Comparison of ENCODE assay signal across 9 mouse cellular contexts in the genomic region with DNA sequence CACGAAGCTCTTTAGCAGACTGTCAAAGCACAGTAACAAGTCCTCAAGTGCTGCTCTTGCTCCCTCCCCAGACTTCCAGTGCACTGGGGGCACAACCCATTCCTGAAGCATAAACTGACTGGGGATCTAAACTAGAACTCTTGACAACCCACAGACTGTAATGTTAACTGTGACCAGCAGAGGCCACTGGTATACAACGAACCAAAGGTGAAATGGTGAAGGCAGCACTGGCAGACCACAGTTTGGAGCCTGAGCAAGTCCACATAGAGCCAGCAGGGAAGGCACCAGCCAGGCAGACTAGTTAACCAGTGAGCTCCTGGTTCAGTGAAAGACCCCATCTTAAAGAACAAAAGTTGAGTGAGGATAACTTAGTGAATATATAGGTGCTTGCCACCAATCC. TPM values are rescaled to one million over a fixed set of nuclear protein-coding genes. Genes with fewer than 3 reads are reported as not detected.
DNase-seq lines count a peak whose midpoint lies in the region; ATAC-seq lines count a peak whose summit lies in the region.
"Had no signal": no experiment of that assay in that cellular context is flagged by ENCODE, and none has a peak within 500 bp of the region (broad histone marks: within the 10 kb centered on the region; RNA-seq: fewer than 3 reads in every experiment).

No protein-coding gene starts in this region.

- H3K4me2 ChIP-seq in intestine, embryonic 14.5 days (ENCODE audit: low read length) = no peak overlapping the region
- H3K4me2 ChIP-seq: embryonic facial prominence, embryonic 15.5 days had no signal

- no peak overlapping the region for H3K9ac ChIP-seq in intestine, embryonic 14.5 days (ENCODE audit: low read length)
- H3K9ac ChIP-seq: embryonic facial prominence, embryonic 15.5 days had no signal

- 0 out of 2 replicates have a peak, but pooled peaks have one; percentile 64 for ATAC-seq in intestine, embryonic 14.5 days (replicated peaks; ENCODE audit: low FRiP score, low TSS enrichment, low read depth)
- peak; percentile 93 for ATAC-seq in monocyte, adult 5-6 weeks (replicated peaks; ENCODE audit: insufficient number of reproducible peaks, low FRiP score, low TSS enrichment, poor library complexity, severe bottlenecking)

- H3K4me1 ChIP-seq in intestine, embryonic 14.5 days (replicated peaks; ENCODE audit: control insufficient read depth, insufficient read depth, low read length) = peaks cover 7% of the 10 kb centered on the region; the same call in 1 of the 2 replicates

- no peak overlapping the region for H3K4me3 ChIP-seq in intestine, embryonic 14.5 days (ENCODE audit: low read depth, low read length)
- H3K4me3 ChIP-seq: embryonic facial prominence, embryonic 15.5 days had no signal

- no peaks in the 10 kb centered on the region for H3K27me3 ChIP-seq in intestine, embryonic 14.5 days (replicated peaks; ENCODE audit: control insufficient read depth, insufficient read depth, low read length)
- H3K27me3 ChIP-seq in splenic B cell, adult 2 months (ENCODE audit: control insufficient read depth, insufficient read depth, low read length, poor library complexity, severe bottlenecking) = no peaks in the 10 kb centered on the region
- H3K27me3 ChIP-seq: embryonic facial prominence, embryonic 15.5 days had no signal

- DNase-seq in urinary bladder, adult 18-20 months (ENCODE audit: low spot score in 2 of 2) = peak; percentile 46 to 61
- DNase-seq in urinary bladder, adult 2 months (ENCODE audit: low spot score) = no peak
- DNase-seq in cerebellum, adult 18-20 months = peak; percentile 75 to 76
- peak; percentile 31 to 74 for DNase-seq in frontal cortex, postnatal 36 days (ENCODE audit: low spot score in 2 of 2)
- DNase-seq in intestine, embryonic 14.5 days (ENCODE audit: low spot score) = peak; percentile 84
- peak; percentile 57 for DNase-seq in left cerebral cortex, postnatal 4 days
- peak; percentile 86 for DNase-seq in splenic B cell, adult 2 months (ENCODE audit: low read depth, low spot score)

- intact Hi-C loops in left cerebral cortex, postnatal 4 days (cut with DNase I) = no loop called here

- no peak overlapping the region for H3K27ac ChIP-seq in intestine, embryonic 14.5 days (ENCODE audit: low read depth)
- H3K27ac ChIP-seq: embryonic facial prominence, embryonic 15.5 days had no signal

- no peaks in the 10 kb centered on the region for H3K36me3 ChIP-seq in intestine, embryonic 14.5 days (ENCODE audit: control insufficient read depth, insufficient read depth, low read length)
- no peaks in the 10 kb centered on the region for H3K36me3 ChIP-seq in splenic B cell, adult 2 months (ENCODE audit: control insufficient read depth, insufficient read depth, low read length, poor library complexity, severe bottlenecking)
- H3K36me3 ChIP-seq: embryonic facial prominence, embryonic 15.5 days had no signal

- H3K9me3 ChIP-seq in intestine, embryonic 14.5 days (ENCODE audit: control insufficient read depth, low read length) = no peaks in the 10 kb centered on the region
- H3K9me3 ChIP-seq: embryonic facial prominence, embryonic 15.5 days had no signal

- WGBS in intestine, embryonic 14.5 days = 22% methylated on average over 2 of the region's 2 CpGs

RNA-seq across cellular contexts. Expression of gene Slmap, which starts 43.6 kb away (rescaled TPM):
- polyA plus RNA-seq in urinary bladder, adult 2 months (2012; rRNA removed) = 261 and 300 TPM in 2 replicates
- 46.3 and 54.4 TPM in 2 replicates for polyA plus RNA-seq in intestine, embryonic 14.5 days (2014; fragmentation: Nextera tagmentation; extraction: Ambion mirVana)
- total RNA-seq in left cerebral cortex, postnatal 4 days (2021) = 10 to 100 TPM; 60.7 to 67.6 TPM
- 76.2 to 135 TPM (median 95.9 TPM) in 3 replicates for total RNA-seq in monocyte, adult 5-6 weeks (2017)
